Mouse (Mus musculus): Measurements from ENCODE around the gene Grpr.

- TF ChIP-seq CTCF (IDR thresholded peaks at IDR 0.05; ENCODE audit: low read depth, low read length) (no peak), GATA1 (IDR thresholded peaks at IDR 0.05; ENCODE audit: borderline replicate concordance, low read length) (no peak), POLR2AphosphoS5 (IDR thresholded peaks at IDR 0.05; ENCODE audit: insufficient replicate concordance, low read depth, low read length) (no peak), GATA2 (IDR thresholded peaks at IDR 0.05; ENCODE audit: borderline replicate concordance, low read depth, low read length) (no peak), TAL1 (conservative IDR thresholded peaks at IDR 0.05; ENCODE audit: low read depth, low read length) (no peak)
Measured at GRCm38 (mm10) chrX:163560521-163560920, 11.0 kb upstream of the Grpr start.

Measured in G1E (cell line).